Mouse (Mus musculus) liver, embryonic 16.5 days (tissue): Measurements from ENCODE around the gene Tap1. TPM values are rescaled to one million over a fixed set of nuclear protein-coding genes. Genes with fewer than 3 reads are reported as not detected.
"Not testable (repeated sequence)": the region's sequence is repeated elsewhere in the genome, so short reads cannot be mapped to it uniquely, and the experiment has no call there.

Source experiments
- ATAC-seq: fragments of 200-750 bp; cut with Nextera tagmentation; 2 replicates; pipeline ENCODE4 v1.8.0; 2017; ENCODE audit warnings: low read depth, mild to moderate bottlenecking, moderate number of reproducible peaks, moderate library complexity
- H3K27ac ChIP-seq: fragments of 300-500 bp; sonication (generic); 2 replicates; pipeline ENCODE4 v1.5.1; 2014; ENCODE audit warnings: mild to moderate bottlenecking, low read length
- H3K27me3 ChIP-seq: fragments of 300-500 bp; sonication (generic); 2 replicates; pipeline ENCODE4 v1.6.1; 2014; ENCODE audit warnings: low read depth, low read length, mixed read lengths; ENCODE audit not compliant: control insufficient read depth, insufficient read depth
- H3K36me3 ChIP-seq: fragments of 300-500 bp; sonication (generic); 2 replicates; pipeline ENCODE4 v1.6.1; 2014; ENCODE audit warnings: mild to moderate bottlenecking; ENCODE audit not compliant: control insufficient read depth, insufficient read depth
- H3K4me1 ChIP-seq: fragments of 300-500 bp; sonication (generic); 2 replicates; pipeline ENCODE4 v1.6.1; 2014; ENCODE audit warnings: low read depth, low read length, mixed read lengths; ENCODE audit not compliant: control insufficient read depth
- H3K4me2 ChIP-seq: fragments of 300-500 bp; sonication (generic); 2 replicates; pipeline ENCODE4 v1.6.1; 2014; ENCODE audit warnings: low read depth, low read length, mixed read lengths
- H3K4me3 ChIP-seq: fragments of 300-500 bp; sonication (generic); 2 replicates; pipeline ENCODE4 v1.5.1; 2014; ENCODE audit warnings: low read depth, mild to moderate bottlenecking, low read length
- H3K9ac ChIP-seq: fragments of 300-500 bp; sonication (generic); 2 replicates; pipeline ENCODE4 v1.6.1; 2014; ENCODE audit warnings: low read depth, low read length
- H3K9me3 ChIP-seq: fragments of 300-500 bp; sonication (generic); replicated peaks from 2 replicates; pipeline ENCODE4 v1.6.1; 2016; ENCODE audit warnings: low read length; ENCODE audit not compliant: control insufficient read depth
- WGBS: fragments of 180-500 bp; shearing (Covaris S2); extraction: QIAGEN DNeasy Blood & Tissue Kit; methylation state at CpG from one replicate; pipeline ENCODE4 v1.1.7; 2014; ENCODE audit not compliant: insufficient replicate concordance; 5-methylcytosine and 5-hydroxymethylcytosine counted together
- polyA plus RNA-seq: library from polyadenylated mRNA; unstranded; fragments of >200 nt; fragmentation: Nextera tagmentation; extraction: Ambion mirVana; gene quantifications from 2 replicates; pipeline ENCODE4 v1.2.1, GENCODE M21; 2015

Tap1 gene
- polyA plus RNA-seq, 1 experiment from 2014 or later: 4.2 TPM

GRCm38 (mm10) chr17:34225911-34226310 is 38.6 kb downstream of the Tap1 start:
- not testable (repeated sequence) for H3K27me3 ChIP-seq, H3K36me3 ChIP-seq, H3K27ac ChIP-seq, H3K4me2 ChIP-seq, H3K4me1 ChIP-seq, H3K4me3 ChIP-seq, ATAC-seq, H3K9ac ChIP-seq, H3K9me3 ChIP-seq
- WGBS: 94% methylated on average over 13 of the region's 23 CpGs

- not testable (repeated sequence) for H3K4me2 ChIP-seq, ATAC-seq, H3K4me3 ChIP-seq, H3K27me3 ChIP-seq, H3K36me3 ChIP-seq, H3K9me3 ChIP-seq, H3K27ac ChIP-seq, H3K9ac ChIP-seq, H3K4me1 ChIP-seq
- 81% methylated on average over 5 of the region's 9 CpGs for WGBS
Observed at GRCm38 (mm10) chr17:34230971-34231370, 43.6 kb downstream of the Tap1 start.

GRCm38 (mm10) chr17:34232021-34232420 is 44.7 kb downstream of the Tap1 start:
- ATAC-seq, H3K27ac ChIP-seq, H3K27me3 ChIP-seq, H3K4me1 ChIP-seq, H3K9ac ChIP-seq, H3K4me2 ChIP-seq, H3K4me3 ChIP-seq, H3K36me3 ChIP-seq, H3K9me3 ChIP-seq: not testable (repeated sequence)
- 78% methylated on average over 6 of the region's 7 CpGs for WGBS

- Histone ChIP-seq H3K4me2 (no peak overlapping the region), H3K36me3 (no peaks in the 10 kb centered on the region), H3K9ac (no peak overlapping the region), H3K27ac (no peak overlapping the region), H3K4me3 (no peak overlapping the region), H3K27me3 (no peaks in the 10 kb centered on the region), H3K9me3 (no peaks in the 10 kb centered on the region), H3K4me1 (no peaks in the 10 kb centered on the region)
- ATAC-seq: peak; percentile 56
- 12% methylated on average over 9 of the region's 9 CpGs for WGBS
Observed at GRCm38 (mm10) chr17:34234926-34235325, 47.6 kb downstream of the Tap1 start.

- no peaks in the 10 kb centered on the region for H3K9me3 ChIP-seq
- H3K4me2 ChIP-seq: no peak overlapping the region
- ATAC-seq: no peak
- H3K4me3 ChIP-seq: no peak overlapping the region
- 65% methylated on average over 5 of the region's 5 CpGs for WGBS
- H3K9ac ChIP-seq: no peak overlapping the region
- H3K36me3 ChIP-seq: no peaks in the 10 kb centered on the region
- H3K27ac ChIP-seq: no peak overlapping the region
- H3K27me3 ChIP-seq: no peaks in the 10 kb centered on the region
- no peaks in the 10 kb centered on the region for H3K4me1 ChIP-seq
Observed at GRCm38 (mm10) chr17:34236691-34237090, 49.3 kb downstream of the Tap1 start.

GRCm38 (mm10) chr17:34237741-34238140 is 50.4 kb downstream of the Tap1 start:
- Histone ChIP-seq H3K27me3 (no peaks in the 10 kb centered on the region), H3K36me3 (no peaks in the 10 kb centered on the region), H3K9me3 (no peaks in the 10 kb centered on the region), H3K9ac (no peak overlapping the region), H3K4me1 (no peaks in the 10 kb centered on the region), H3K4me2 (no peak overlapping the region), H3K27ac (no peak overlapping the region), H3K4me3 (no peak overlapping the region)
- ATAC-seq: no peak
- 62% methylated on average over 3 of the region's 3 CpGs for WGBS

- Histone ChIP-seq H3K4me1 (no peaks in the 10 kb centered on the region), H3K9me3 (no peaks in the 10 kb centered on the region), H3K36me3 (no peaks in the 10 kb centered on the region), H3K4me2 (no peak within 1 kb of the TSS), H3K9ac (no peak within 1 kb of the TSS), H3K27ac (peak within 1 kb of the TSS; percentile 53; the same call in 1 of the 2 replicates), H3K27me3 (no peaks in the 10 kb centered on the region), H3K4me3 (no peak within 1 kb of the TSS)
- no peak for ATAC-seq
- WGBS: 44% methylated on average over 3 of the region's 3 CpGs
Observed at GRCm38 (mm10) chr17:34238706-34239105, 51.4 kb downstream of the Tap1 start, which contains the start of gene H2-Ob. TSS of gene H2-Ob (plus strand) at chr17:34238903.

GRCm38 (mm10) chr17:34239601-34240041 is 52.3 kb downstream of the Tap1 start:
- H3K9ac ChIP-seq: no peak overlapping the region
- no peak for ATAC-seq
- H3K27me3 ChIP-seq: no peaks in the 10 kb centered on the region
- 6% methylated on average over 10 of the region's 10 CpGs for WGBS
- H3K36me3 ChIP-seq: no peaks in the 10 kb centered on the region
- H3K27ac ChIP-seq: peak overlapping the region; percentile 53
- H3K4me3 ChIP-seq: no peak overlapping the region
- H3K4me2 ChIP-seq: peak overlapping the region; percentile 29
- H3K9me3 ChIP-seq: no peaks in the 10 kb centered on the region
- no peaks in the 10 kb centered on the region for H3K4me1 ChIP-seq

- Histone ChIP-seq H3K36me3 (no peaks in the 10 kb centered on the region), H3K4me1 (no peaks in the 10 kb centered on the region), H3K9ac (no peak overlapping the region), H3K27me3 (no peaks in the 10 kb centered on the region), H3K4me3 (no peak overlapping the region), H3K9me3 (no peaks in the 10 kb centered on the region), H3K4me2 (peak overlapping the region; percentile 29), H3K27ac (peak overlapping the region; percentile 43; the same call in 1 of the 2 replicates)
- ATAC-seq: no peak
- WGBS: 28% methylated on average over 3 of the region's 3 CpGs
Observed at GRCm38 (mm10) chr17:34240366-34240765, 53.0 kb downstream of the Tap1 start.
